Mouse (Mus musculus) bone marrow macrophage, adult 2 months (primary cell): ENCODE results near the gene Btbd35f30. TPM values are rescaled to one million over a fixed set of nuclear protein-coding genes. Genes with fewer than 3 reads are reported as not detected.
"Not testable (repeated sequence)": the region's sequence is repeated elsewhere in the genome, so short reads cannot be mapped to it uniquely, and the experiment has no call there.

Experiments used
- H3K27ac ChIP-seq: 2 replicates; pipeline ENCODE4 v1.5.1; 2012; ENCODE audit warnings: low read depth, low read length; ENCODE audit not compliant: insufficient read depth
- H3K4me1 ChIP-seq: 2 replicates; pipeline ENCODE4 v1.6.1; 2012; ENCODE audit warnings: low read length; ENCODE audit not compliant: control insufficient read depth, insufficient read depth
- H3K4me3 ChIP-seq: 2 replicates; pipeline ENCODE4 v1.5.1; 2012; ENCODE audit warnings: mild to moderate bottlenecking, low read length, moderate library complexity; ENCODE audit not compliant: insufficient read depth
- polyA plus RNA-seq: library from polyadenylated mRNA; stranded (reverse); fragments of >200 nt; gene quantifications from 2 replicates; pipeline ENCODE4 v1.2.4, GENCODE M21; 2012; ENCODE audit not compliant: missing spikeins, insufficient read depth, insufficient read length

Btbd35f30 gene
- not detected in 2 replicates for polyA plus RNA-seq

GRCm38 (mm10) chrX:32894325-32894724, at the start of gene Btbd35f30:
Btbd35f30 (plus strand) TSS chrX:32894625.
- H3K4me3 ChIP-seq, result not testable (repeated sequence)

DNA sequence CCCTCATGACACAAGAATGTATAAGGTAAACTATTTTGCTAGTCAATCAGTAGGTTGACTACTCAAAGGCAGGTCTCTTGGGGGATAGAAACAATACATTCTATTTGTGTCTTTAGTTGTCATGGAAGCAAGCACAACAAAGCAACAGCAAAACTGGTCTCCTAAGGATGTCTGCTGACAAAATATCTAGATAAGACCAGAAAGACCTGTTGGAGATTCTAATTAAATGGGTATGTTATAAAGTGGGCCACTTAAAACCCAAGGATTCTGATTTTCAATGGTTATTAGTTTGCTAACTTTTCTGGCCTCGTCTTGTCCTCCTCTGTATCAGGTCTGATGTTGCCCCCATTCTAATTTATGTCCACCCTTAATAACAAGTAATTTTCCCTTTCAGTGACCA, 47.0 kb downstream of the Btbd35f30 start, which contains the start of gene Gm21789:
Gm21789 (plus strand) TSS at position 301 of the 400 bp plus-strand sequence.
- not testable (repeated sequence) for H3K27ac ChIP-seq, H3K4me3 ChIP-seq

More at GRCm38 (mm10) chrX:32894325-32894724, at the start of gene Btbd35f30:
- not testable (repeated sequence) for H3K27ac ChIP-seq, H3K4me1 ChIP-seq

More for the DNA sequence above, 47.0 kb downstream of the Btbd35f30 start, which contains the start of gene Gm21789:
- H3K4me1 ChIP-seq, result not testable (repeated sequence)

Other genes with a start within 250 kb of the Btbd35f30 start
- not detected in 2 replicates for gene Gm5926, start 243.9 kb upstream of the Btbd35f30 start, polyA plus RNA-seq
- gene Btbd35f21, start 168.5 kb upstream of the Btbd35f30 start, polyA plus RNA-seq, result not detected in 2 replicates
- not detected in 2 replicates for gene Gm21789, start 47.1 kb downstream of the Btbd35f30 start, polyA plus RNA-seq
- gene Btbd35f5, start 79.3 kb downstream of the Btbd35f30 start, polyA plus RNA-seq, result not detected in 2 replicates